Mouse (Mus musculus): ENCODE measurements around the gene Epn1. TPM values are rescaled to one million over a fixed set of nuclear protein-coding genes. Genes with fewer than 3 reads are reported as not detected.
"Not testable (repeated sequence)": the region's sequence is repeated elsewhere in the genome, so short reads cannot be mapped to it uniquely, and the experiment has no call there.

Gene Epn1
- polyA plus RNA-seq, 1 experiment from 2014 or later = 63.0 TPM

GRCm38 (mm10) chr7:5060239-5060731, 19.8 kb upstream of the Epn1 start:
- Histone ChIP-seq H3K27ac (peak overlapping the region; percentile 100), H3K4me2 (peak overlapping the region; percentile 85), H3K9me3 (no peaks in the 10 kb centered on the region), H3K27me3 (peaks cover 12% of the 10 kb centered on the region; the same call in 1 of the 2 replicates), H3K4me3 (peak overlapping the region; percentile 67), H3K4me1 (peaks cover 56% of the 10 kb centered on the region), H3K9ac (peak overlapping the region; percentile 84; the same call in 1 of the 2 replicates), H3K36me3 (no peaks in the 10 kb centered on the region)
- WGBS = 4% methylated on average over 27 of the region's 27 CpGs
- no peak for ATAC-seq (ENCODE audit: insufficient number of reproducible peaks, low FRiP score, low TSS enrichment, low read depth)

GRCm38 (mm10) chr7:5060944-5061773, 18.9 kb upstream of the Epn1 start:
- Histone ChIP-seq H3K36me3 (peaks cover 3% of the 10 kb centered on the region), H3K9me3 (no peaks in the 10 kb centered on the region), H3K4me3 (peak overlapping the region; percentile 67), H3K4me2 (peak overlapping the region; percentile 85), H3K4me1 (peaks cover 59% of the 10 kb centered on the region), H3K27ac (peak overlapping the region; percentile 100), H3K27me3 (0 out of 2 replicates have a peak, but pooled peaks cover 4% of the 10 kb centered on the region), H3K9ac (peak overlapping the region; percentile 84)
- peak; percentile 90 for ATAC-seq (ENCODE audit: insufficient number of reproducible peaks, low FRiP score, low TSS enrichment, low read depth)
- under 1% methylated on average over 60 of the region's 60 CpGs for WGBS

GRCm38 (mm10) chr7:5061774-5062359, 18.2 kb upstream of the Epn1 start, which contains the start of gene U2af2:
Gene U2af2, plus strand, starts transcription at chr7:5062143.
- H3K27ac ChIP-seq = peak within 1 kb of the TSS; percentile 100
- WGBS = 0% methylated on average over 61 of the region's 65 CpGs
- peaks cover 10% of the 10 kb centered on the region for H3K36me3 ChIP-seq
- H3K9me3 ChIP-seq = no peaks in the 10 kb centered on the region
- peak within 1 kb of the TSS; percentile 85 for H3K4me2 ChIP-seq
- 0 out of 2 replicates have a peak, but pooled peaks cover 4% of the 10 kb centered on the region for H3K27me3 ChIP-seq
- peak within 1 kb of the TSS; percentile 84 for H3K9ac ChIP-seq
- peak; percentile 83 for ATAC-seq (ENCODE audit: insufficient number of reproducible peaks, low FRiP score, low TSS enrichment, low read depth)
- H3K4me1 ChIP-seq = peaks cover 56% of the 10 kb centered on the region
- H3K4me3 ChIP-seq = peak within 1 kb of the TSS; percentile 67

- under 1% methylated on average over 46 of the region's 51 CpGs for WGBS
- H3K27ac ChIP-seq = peak overlapping the region; percentile 100
- no peaks in the 10 kb centered on the region for H3K9me3 ChIP-seq
- H3K36me3 ChIP-seq = peaks cover 16% of the 10 kb centered on the region
- H3K9ac ChIP-seq = peak overlapping the region; percentile 73
- H3K4me2 ChIP-seq = peak overlapping the region; percentile 85
- H3K4me1 ChIP-seq = peaks cover 50% of the 10 kb centered on the region
- peak overlapping the region; percentile 67 for H3K4me3 ChIP-seq
- 0 out of 2 replicates have a peak, but pooled peaks cover 3% of the 10 kb centered on the region for H3K27me3 ChIP-seq
- ATAC-seq (ENCODE audit: insufficient number of reproducible peaks, low FRiP score, low TSS enrichment, low read depth) = peak; percentile 48
Observed at GRCm38 (mm10) chr7:5062360-5063001, 17.6 kb upstream of the Epn1 start.

- peaks cover 33% of the 10 kb centered on the region for H3K4me1 ChIP-seq
- H3K36me3 ChIP-seq = peaks cover 40% of the 10 kb centered on the region
- no peak overlapping the region for H3K4me2 ChIP-seq
- 95% methylated on average over 6 of the region's 6 CpGs for WGBS
- no peaks in the 10 kb centered on the region for H3K27me3 ChIP-seq
- no peak overlapping the region for H3K9ac ChIP-seq
- ATAC-seq (ENCODE audit: insufficient number of reproducible peaks, low FRiP score, low TSS enrichment, low read depth) = no peak
- no peak overlapping the region for H3K4me3 ChIP-seq
- H3K9me3 ChIP-seq = no peaks in the 10 kb centered on the region
- no peak overlapping the region for H3K27ac ChIP-seq
Observed at GRCm38 (mm10) chr7:5064886-5065285, 15.1 kb upstream of the Epn1 start.

GRCm38 (mm10) chr7:5073586-5073985, 6.4 kb upstream of the Epn1 start:
- Histone ChIP-seq H3K27ac (no peak overlapping the region), H3K36me3 (peaks cover 95% of the 10 kb centered on the region), H3K27me3 (no peaks in the 10 kb centered on the region), H3K4me2 (no peak overlapping the region), H3K9me3 (no peaks in the 10 kb centered on the region), H3K9ac (no peak overlapping the region), H3K4me1 (no peaks in the 10 kb centered on the region), H3K4me3 (no peak overlapping the region)
- whole genome bisulfite sequencing = 83% methylated on average over 1 of the region's 1 CpGs
- no peak for ATAC-seq (ENCODE audit: insufficient number of reproducible peaks, low FRiP score, low TSS enrichment, low read depth)

GRCm38 (mm10) chr7:5074984-5075383, 5.1 kb upstream of the Epn1 start:
- Histone ChIP-seq H3K4me1 (no peaks in the 10 kb centered on the region), H3K9ac (no peak overlapping the region), H3K27me3 (no peaks in the 10 kb centered on the region), H3K4me3 (no peak overlapping the region), H3K4me2 (no peak overlapping the region), H3K9me3 (no peaks in the 10 kb centered on the region), H3K36me3 (peaks cover 86% of the 10 kb centered on the region), H3K27ac (no peak overlapping the region)
- no peak for ATAC-seq (ENCODE audit: insufficient number of reproducible peaks, low FRiP score, low TSS enrichment, low read depth)
- WGBS = 89% methylated on average over 5 of the region's 5 CpGs

- Histone ChIP-seq H3K36me3 (peaks cover 68% of the 10 kb centered on the region), H3K27ac (no peak overlapping the region), H3K27me3 (no peaks in the 10 kb centered on the region), H3K4me3 (no peak overlapping the region), H3K9ac (no peak overlapping the region), H3K4me2 (no peak overlapping the region), H3K4me1 (peaks cover 15% of the 10 kb centered on the region), H3K9me3 (no peaks in the 10 kb centered on the region)
- WGBS = 81% methylated on average over 2 of the region's 2 CpGs
- no peak for ATAC-seq (ENCODE audit: insufficient number of reproducible peaks, low FRiP score, low TSS enrichment, low read depth)
Observed at GRCm38 (mm10) chr7:5076931-5077330, 3.1 kb upstream of the Epn1 start.

- ATAC-seq (ENCODE audit: insufficient number of reproducible peaks, low FRiP score, low TSS enrichment, low read depth) = 0 out of 2 replicates have a peak, but pooled peaks have one; percentile 15
- H3K4me2 ChIP-seq = peak overlapping the region; percentile 77
- WGBS = 38% methylated on average over 10 of the region's 13 CpGs
- H3K36me3 ChIP-seq = peaks cover 53% of the 10 kb centered on the region
- peak overlapping the region; percentile 92 for H3K27ac ChIP-seq
- not testable (repeated sequence) for H3K27me3 ChIP-seq, H3K9me3 ChIP-seq
- peaks cover 26% of the 10 kb centered on the region for H3K4me1 ChIP-seq
- H3K4me3 ChIP-seq = peak overlapping the region; percentile 99
- peak overlapping the region; percentile 48; the same call in 1 of the 2 replicates for H3K9ac ChIP-seq
Observed at GRCm38 (mm10) chr7:5079365-5080009, 548 bp upstream of the Epn1 start.

GRCm38 (mm10) chr7:5080815-5081214, 780 bp downstream of the Epn1 start:
- Histone ChIP-seq H3K36me3 (peaks cover 50% of the 10 kb centered on the region), H3K9me3 (no peaks in the 10 kb centered on the region), H3K4me1 (peaks cover 28% of the 10 kb centered on the region), H3K9ac (peak overlapping the region; percentile 98), H3K27ac (peak overlapping the region; percentile 92), H3K27me3 (no peaks in the 10 kb centered on the region), H3K4me3 (peak overlapping the region; percentile 99), H3K4me2 (peak overlapping the region; percentile 77)
- 5% methylated on average over 6 of the region's 6 CpGs for WGBS
- no peak for ATAC-seq (ENCODE audit: insufficient number of reproducible peaks, low FRiP score, low TSS enrichment, low read depth)

- no peaks in the 10 kb centered on the region for H3K27me3 ChIP-seq
- 0 out of 2 replicates have a peak overlapping the region, but pooled peaks have one; percentile 7 for H3K9ac ChIP-seq
- no peak overlapping the region for H3K27ac ChIP-seq
- H3K9me3 ChIP-seq = no peaks in the 10 kb centered on the region
- peaks cover 28% of the 10 kb centered on the region for H3K4me1 ChIP-seq
- 70% methylated on average over 6 of the region's 6 CpGs for WGBS
- no peak for ATAC-seq (ENCODE audit: insufficient number of reproducible peaks, low FRiP score, low TSS enrichment, low read depth)
- peaks cover 47% of the 10 kb centered on the region for H3K36me3 ChIP-seq
- peak overlapping the region; percentile 77 for H3K4me2 ChIP-seq
- H3K4me3 ChIP-seq = peak overlapping the region; percentile 99
Observed at GRCm38 (mm10) chr7:5081241-5081640, 1.2 kb downstream of the Epn1 start.
